Mouse (Mus musculus): Measurements from ENCODE around the gene Mettl14. TPM values are rescaled to one million over a fixed set of nuclear protein-coding genes. Genes with fewer than 3 reads are reported as not detected.

Gene Mettl14
- polyA plus RNA-seq, 1 experiment = 13.7 TPM

- no peak for TF ChIP-seq GATA1 (IDR thresholded peaks at IDR 0.05; ENCODE audit: low read length)
Observed at GRCm38 (mm10) chr3:123335480-123335879, 50.4 kb downstream of the Mettl14 start.

GRCm38 (mm10) chr3:123334947-123335346, 51.0 kb downstream of the Mettl14 start:
- no peak for TF ChIP-seq GATA1 (IDR thresholded peaks at IDR 0.05; ENCODE audit: low read length)

- no peak for TF ChIP-seq GATA1 (IDR thresholded peaks at IDR 0.05; ENCODE audit: low read length)
Observed at GRCm38 (mm10) chr3:123333055-123333424, 52.9 kb downstream of the Mettl14 start.

GRCm38 (mm10) chr3:123332330-123333054, 53.4 kb downstream of the Mettl14 start:
- TF ChIP-seq GATA1 (IDR thresholded peaks at IDR 0.05; ENCODE audit: low read length) = no peak

- TF ChIP-seq GATA1 (IDR thresholded peaks at IDR 0.05; ENCODE audit: low read length) = no peak
Observed at GRCm38 (mm10) chr3:123330221-123330620, 55.7 kb downstream of the Mettl14 start.

- TF ChIP-seq GATA1 (IDR thresholded peaks at IDR 0.05; ENCODE audit: low read length) = no peak
Observed at GRCm38 (mm10) chr3:123329251-123329650, 56.7 kb downstream of the Mettl14 start.

- TF ChIP-seq GATA1 (IDR thresholded peaks at IDR 0.05; ENCODE audit: low read length) = no peak
Observed at GRCm38 (mm10) chr3:123324326-123324725, 61.6 kb downstream of the Mettl14 start.

- TF ChIP-seq GATA1 (IDR thresholded peaks at IDR 0.05; ENCODE audit: low read length) = no peak
Observed at GRCm38 (mm10) chr3:123322147-123322546, 63.8 kb downstream of the Mettl14 start.

GRCm38 (mm10) chr3:123321612-123322011, 64.3 kb downstream of the Mettl14 start:
- TF ChIP-seq GATA1 (IDR thresholded peaks at IDR 0.05; ENCODE audit: low read length) = no peak

GRCm38 (mm10) chr3:123320341-123320740, 65.6 kb downstream of the Mettl14 start:
- TF ChIP-seq GATA1 (IDR thresholded peaks at IDR 0.05; ENCODE audit: low read length) = no peak

Other genes with a start within 250 kb of the Mettl14 start
- 0.11 and 0.17 TPM in 2 replicates for gene Synpo2, start 150.0 kb downstream of the Mettl14 start, polyA plus RNA-seq (2012)
- gene Sec24d, start 118.7 kb downstream of the Mettl14 start, polyA plus RNA-seq (2012) = not detected in 2 replicates
- not detected in 2 replicates for gene Prss12, start 60.8 kb upstream of the Mettl14 start, polyA plus RNA-seq (2012)